Mouse (Mus musculus) ovary, postnatal 10 days (tissue): ENCODE data around the gene Rab3c.

Source experiments
- DNase-seq: peaks from one replicate; pipeline ENCODE4 v3.0.0; 2022; ENCODE audit warnings: low spot score

Gene Rab3c

DNA sequence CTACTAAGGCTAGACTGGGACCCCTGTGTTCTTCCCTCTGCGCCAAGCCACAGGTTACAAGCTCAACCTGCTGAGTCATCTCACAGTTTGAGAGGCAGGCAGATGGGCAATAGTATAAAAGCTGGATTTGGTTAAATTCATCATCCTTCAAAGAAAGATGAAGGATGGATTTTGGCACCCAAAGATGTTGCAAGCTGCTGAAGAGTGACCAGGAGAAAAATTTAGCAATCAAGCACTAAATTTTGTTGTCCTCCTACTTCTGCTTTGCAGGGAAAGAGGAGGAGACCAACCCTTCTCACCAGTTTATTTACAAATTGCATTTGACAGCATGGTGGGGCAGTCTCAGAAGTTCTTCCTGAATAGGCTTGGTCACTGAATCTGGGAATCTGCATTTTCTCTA is 90.8 kb downstream of the Rab3c start:
- DNase-seq = no peak

DNA sequence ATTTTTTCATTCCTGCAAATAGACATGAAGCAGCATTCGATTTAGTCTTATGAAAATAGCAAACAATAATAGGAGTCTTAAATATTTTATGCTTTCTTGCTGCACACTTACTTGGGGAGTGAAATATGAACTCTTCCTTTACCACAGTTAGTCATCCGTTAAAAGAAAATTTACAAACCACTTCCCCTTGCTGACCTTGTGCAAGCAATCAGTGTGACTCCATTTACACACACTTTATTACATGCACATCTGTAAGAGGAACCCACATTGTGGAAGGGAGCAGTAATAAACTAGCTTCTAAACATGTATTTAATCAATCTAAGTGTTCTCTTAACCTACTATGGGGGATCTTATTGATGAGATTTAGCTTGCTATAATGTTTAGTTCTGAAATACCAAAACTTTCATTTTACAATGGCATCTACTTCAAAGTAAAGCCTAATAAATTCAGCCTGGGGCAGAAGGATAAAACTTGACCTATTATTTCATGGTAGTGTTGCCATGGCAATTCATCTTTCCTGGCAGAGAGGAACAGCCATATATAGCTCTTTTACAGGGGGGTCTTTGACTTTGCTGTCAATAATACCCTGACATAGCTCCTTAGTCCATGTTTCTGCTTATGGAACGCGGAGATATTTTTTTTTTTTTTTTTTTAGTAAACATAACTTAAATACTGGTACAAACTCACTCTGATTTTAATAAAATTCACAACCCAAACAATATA is 95.7 kb downstream of the Rab3c start:
- DNase-seq = no peak

DNA sequence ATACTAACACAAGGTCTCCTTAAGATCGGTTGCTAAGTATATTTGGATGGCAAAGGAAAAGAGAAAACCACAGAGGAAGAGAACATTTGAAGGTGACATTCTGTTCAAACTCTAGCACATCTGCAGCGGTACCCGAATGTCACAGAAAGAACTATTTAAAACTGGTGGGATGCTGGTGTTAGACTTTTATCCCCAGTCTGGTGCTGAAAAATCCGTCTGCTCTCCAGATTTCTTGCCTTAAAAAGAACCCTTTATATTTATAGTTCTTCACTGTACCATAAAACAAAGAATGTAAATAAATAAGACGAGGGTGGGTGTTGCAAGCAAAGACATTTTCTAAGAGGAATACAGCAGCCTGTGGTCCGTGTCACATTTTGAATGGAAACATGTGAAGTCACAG is 105.1 kb downstream of the Rab3c start:
- no peak for DNase-seq

DNA sequence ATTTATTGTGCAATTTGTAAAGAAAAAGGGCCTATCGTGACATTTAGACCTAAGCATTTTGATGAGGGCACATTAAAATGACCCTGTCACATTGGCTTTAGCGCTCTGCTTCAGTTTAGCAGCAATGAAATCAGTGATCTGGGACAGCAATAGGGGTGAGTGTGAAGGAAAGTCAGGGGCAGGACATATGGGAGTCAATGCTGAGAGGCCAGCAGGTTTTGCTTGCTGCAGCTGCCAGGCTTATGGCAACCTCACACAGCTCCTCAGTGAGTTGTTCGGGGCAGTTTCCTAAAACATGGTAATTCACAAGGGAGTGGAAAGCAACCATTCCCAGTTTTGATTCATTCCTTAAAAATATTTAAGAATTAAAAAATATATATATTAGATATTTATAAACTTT is 111.1 kb downstream of the Rab3c start:
- DNase-seq = no peak

DNA sequence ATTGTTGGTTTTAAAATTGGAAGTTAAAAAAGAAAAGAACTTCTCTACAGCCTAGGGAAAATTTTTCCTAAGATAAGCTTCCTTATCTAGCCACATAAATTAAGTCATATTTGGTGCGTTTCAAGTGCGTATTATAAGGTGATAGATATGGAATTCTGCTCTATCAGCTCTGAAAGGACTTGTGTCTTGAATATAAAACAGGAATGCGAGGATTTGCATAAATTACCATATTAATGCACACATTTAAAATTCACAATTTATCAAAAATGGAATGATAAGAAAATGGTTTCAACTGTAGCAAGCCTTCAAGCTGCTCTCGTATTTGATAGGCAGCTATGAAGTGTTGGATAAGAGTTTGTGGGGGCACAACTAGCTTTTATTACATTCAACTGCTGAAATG is 111.6 kb downstream of the Rab3c start:
- DNase-seq = no peak

DNA sequence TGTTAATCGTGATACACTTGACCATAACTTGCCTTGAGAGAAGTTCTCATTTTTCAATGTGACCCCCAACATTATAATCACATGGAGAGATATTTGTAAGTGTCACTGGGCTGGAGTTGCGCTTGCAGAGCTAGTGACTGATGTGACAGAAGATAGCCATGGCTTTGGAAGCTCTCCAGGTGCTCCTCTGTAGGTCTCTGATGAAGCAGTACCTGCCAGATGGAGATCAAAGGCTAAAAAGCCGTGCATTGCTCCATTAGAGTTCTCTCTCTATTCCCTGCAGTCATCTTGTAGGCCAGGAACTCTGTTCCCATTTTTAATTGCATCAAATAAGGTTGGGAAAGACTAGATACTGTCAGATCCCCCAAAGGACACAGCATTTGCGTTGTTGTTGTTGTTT is 112.2 kb downstream of the Rab3c start:
- DNase-seq = no peak

DNA sequence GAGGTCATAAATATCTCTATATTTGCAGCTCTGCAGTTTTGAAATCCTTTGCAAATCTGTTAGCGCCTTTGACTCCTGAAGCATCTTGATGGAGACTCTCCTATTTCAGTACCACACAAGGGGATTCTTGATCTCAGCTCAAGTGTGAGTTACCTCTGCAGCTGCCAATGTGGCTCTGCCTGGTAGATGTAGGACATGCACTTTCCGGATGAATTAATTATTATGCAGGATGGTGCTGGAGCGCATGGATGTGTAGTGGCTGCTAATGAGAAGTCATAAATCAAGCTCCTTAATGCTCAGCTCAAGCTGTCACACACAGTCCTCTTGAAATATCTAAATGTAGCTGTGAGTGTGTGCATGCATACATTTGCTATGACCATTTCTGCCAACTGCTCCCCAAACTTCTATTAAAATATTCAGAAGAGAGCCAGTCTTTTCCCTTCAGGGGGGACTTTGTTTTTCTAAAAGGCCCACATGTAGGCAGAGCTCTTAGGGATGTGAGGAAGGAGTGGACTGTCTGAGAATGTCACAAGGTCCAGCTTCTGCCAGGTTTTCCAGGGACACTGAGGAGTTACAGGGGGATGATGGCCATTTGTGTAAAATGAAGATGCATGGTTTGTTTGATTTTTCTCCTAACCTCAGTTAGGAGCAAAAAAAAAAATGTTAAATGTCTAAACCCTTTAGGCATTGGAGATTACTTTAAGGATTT is 114.0 kb downstream of the Rab3c start:
- DNase-seq = no peak

DNA sequence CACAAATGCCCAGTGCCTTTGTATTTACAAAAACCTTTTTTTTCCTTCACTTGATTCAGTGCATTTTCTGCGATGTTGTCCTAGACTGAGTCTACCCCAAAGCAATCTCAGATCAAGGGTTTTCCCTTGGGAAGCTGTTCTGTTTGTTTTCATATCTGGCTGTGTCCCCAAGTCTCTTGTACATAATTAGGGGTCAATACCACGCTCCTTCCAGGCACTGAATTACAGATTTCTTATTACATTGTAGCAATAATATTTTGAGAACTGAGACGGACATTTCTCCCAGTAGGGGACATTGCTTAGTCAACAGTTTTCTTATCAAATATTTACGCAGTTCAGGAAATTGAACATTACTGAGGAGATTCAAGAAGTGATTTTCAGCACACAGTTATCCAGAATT is 120.8 kb downstream of the Rab3c start:
- no peak for DNase-seq

DNA sequence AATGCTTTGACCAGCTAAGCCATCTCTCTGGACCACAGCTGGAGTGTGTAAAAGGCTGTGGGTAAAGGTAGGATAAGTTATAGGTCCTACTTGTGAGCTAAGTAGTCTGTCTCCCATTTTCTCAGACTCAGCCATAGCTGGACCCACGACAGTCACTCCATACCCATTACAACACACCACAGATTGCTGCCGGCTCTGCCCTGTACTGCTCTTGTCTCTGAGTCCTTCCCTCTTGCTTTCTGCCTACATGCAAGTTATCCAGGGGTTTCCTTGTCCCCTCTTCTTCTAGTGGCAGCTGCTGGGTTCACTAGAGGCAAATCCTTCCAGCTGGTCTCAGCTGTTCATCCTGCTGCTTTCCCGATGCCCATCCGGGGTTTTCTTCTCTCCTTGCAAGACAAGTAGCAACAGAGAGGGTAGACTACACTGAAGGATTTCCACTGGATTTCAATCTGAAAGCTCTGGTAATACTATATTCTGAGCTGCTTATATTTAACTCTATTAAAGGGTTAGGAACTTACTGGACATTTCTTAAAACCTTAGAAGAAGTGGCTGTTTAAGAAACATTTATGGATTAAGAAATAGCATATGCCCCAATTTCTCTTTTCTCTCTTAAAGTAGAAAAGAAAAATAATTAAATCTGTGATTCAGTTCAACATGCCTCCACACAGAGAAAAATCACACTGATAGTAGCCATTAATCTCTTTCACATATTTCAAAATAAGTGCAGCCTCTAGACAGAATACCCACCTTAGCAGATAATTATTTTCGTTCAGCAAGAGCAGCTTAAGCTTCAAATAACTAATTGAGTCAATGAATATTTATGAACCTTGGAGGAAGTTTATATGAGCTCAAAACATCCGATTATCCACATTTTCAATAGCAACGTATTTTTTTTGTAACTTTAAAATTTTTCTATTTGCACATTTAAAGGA is 121.9 kb downstream of the Rab3c start:
- no peak for DNase-seq

DNA sequence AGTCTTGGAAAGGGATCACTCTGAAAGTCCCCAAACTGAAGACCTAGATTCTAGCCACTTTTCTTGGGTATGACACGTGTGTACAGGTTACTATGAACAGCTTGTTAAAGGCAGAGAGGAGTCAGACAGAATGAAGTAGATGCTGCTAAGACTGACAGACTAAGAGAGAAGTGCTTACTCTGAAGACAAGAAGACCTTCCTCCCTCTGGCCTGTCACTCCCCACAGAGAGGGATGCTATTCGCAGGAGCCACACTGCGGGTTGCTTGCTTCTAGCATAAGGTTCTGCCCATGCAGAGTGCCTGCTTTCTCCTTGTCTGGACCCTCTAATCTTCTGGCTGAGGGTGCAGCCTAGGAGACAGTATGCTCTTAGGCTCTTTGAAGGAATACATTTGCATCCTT is 135.3 kb downstream of the Rab3c start:
- DNase-seq = no peak

DNA sequence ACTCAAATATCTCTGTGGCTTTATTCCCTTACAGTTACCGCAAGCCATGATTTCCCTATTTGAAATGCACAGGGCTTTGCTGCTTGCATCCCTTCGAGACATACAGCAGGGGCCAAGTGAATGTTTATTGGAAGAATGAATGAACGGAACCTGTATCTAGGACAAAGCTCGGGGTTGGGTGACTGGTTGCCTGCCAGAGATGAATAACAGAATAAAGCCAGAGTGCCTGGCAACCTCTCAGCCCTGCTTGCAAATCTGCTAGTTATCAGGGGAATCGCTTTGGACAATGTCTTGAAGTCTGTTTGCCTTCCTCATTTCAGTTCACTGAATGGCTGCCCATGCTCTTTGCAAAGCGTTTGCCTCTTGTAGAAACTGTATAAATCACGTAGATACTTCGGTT is 135.8 kb downstream of the Rab3c start:
- no peak for DNase-seq

DNA sequence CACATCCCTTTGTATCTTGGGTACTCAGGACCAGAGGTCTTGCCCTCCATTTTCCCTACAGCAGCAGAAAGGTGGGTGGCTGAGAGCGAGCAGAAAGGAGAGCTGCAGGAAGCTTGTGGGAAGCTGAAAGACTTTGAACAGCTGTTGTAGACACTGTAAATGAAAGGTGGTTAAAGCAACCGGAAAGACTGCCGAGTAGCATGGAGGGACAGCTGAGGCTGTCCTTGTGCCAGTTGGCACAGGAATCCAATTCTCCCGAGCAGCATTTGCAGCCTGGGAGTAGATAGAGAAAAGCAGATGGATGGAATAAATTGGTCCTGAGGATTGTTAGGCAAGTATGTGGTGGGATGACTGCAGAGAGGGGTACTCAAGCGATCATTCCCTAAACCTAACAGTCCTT is 141.5 kb downstream of the Rab3c start:
- no peak for DNase-seq

DNA sequence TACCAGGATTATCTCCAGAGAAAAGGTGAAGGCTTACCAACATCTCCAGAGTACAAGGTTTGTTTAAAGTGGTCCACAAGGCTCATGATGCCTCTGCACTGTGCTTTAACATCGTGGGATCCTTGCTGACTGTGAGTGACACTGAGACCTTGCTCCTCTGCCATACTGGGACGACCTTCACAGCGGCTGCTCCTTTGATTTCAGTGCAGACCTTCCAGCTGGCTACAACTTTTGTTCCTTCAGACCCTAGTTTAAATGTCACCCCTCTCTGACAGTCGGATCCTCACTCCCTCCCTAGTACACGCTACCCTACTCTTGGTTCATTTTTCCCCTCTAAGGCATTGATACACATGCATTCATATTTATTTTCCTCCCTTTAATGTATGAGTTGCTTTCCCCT is 142.2 kb downstream of the Rab3c start:
- DNase-seq = no peak

DNA sequence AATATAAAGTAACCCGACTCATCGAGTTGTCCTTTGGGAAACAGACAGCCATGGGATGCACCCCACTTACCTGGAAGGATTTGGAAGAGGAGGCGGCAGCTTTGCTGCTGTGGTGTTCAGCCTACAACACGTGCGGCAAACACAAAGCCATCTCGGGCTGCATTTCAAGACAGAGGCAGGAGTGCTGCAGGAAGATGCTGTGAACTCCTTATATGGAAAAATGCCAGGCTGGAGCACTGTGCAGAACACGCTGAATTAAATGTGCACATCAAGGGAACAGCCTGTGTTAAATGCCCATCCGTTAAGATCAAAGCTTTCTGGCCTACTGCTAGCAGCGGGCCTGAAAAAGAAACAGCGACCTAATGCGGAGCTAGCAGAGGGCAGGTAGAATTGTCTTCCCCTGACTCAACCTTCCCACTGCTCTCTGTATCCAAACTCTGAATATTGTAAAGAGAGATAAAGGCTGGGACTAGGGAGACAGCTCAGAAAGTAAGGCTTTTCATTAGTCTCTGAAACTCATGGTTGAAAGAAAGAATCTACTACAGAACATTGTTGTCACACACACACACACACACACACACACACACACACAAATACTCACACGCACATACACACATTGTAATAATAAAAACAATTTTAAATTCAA is 153.1 kb downstream of the Rab3c start:
- DNase-seq = no peak

DNA sequence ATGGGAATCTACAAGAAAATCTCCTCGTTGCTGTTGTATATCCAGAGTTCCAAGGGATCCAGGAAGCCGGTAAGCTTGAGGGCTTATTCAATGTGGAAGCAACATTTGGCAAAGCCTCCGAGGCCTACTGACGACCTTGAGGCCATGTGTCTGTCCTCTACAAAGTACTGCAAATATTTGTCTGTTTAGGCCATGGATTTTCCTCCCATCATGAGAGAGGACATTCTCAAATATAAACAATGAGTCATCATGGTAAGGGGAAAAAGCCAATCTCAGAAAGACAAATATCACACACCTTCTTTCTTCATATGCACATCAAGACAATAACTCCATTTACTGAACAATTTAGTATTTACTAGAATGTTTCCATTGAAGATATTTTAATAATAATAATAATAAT is 158.0 kb downstream of the Rab3c start:
- DNase-seq = no peak

DNA sequence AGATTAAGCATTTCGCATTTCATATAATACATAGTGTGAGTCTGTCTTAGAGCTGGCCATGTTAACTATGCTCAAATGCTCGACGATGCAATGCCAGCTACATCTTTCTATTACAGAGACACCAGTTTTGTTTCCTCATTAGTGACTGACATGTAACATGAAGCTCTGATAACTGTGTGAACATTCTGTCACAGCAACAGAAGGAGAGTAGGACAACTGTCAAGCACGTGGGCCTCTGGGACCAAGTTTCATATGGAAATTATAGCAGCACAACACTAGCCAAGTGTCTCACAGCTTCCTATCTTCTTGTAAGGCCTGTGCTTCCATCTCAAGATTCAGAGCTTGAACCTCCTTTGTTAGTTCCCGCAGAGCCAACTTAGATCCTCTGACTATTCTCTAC is 163.9 kb downstream of the Rab3c start:
- no peak for DNase-seq

DNA sequence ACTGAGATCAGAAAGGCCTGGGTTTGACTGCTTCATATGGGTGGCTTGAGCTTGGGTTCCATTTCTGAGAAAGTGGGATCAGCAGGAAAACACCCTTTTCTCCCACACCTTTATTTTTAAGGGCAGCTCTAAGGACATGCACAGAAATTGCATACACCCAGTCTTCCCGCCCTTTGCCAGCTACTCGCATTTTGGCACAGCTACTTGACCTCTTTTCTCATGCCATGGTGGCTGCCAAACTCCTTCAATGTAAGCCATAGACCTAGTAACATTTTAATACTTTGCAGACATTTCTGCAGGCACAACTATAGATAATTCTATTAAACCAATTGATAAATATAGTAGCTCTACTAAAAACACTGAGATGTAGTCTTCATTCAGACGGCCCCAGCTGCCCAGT is 164.5 kb downstream of the Rab3c start:
- DNase-seq = no peak

DNA sequence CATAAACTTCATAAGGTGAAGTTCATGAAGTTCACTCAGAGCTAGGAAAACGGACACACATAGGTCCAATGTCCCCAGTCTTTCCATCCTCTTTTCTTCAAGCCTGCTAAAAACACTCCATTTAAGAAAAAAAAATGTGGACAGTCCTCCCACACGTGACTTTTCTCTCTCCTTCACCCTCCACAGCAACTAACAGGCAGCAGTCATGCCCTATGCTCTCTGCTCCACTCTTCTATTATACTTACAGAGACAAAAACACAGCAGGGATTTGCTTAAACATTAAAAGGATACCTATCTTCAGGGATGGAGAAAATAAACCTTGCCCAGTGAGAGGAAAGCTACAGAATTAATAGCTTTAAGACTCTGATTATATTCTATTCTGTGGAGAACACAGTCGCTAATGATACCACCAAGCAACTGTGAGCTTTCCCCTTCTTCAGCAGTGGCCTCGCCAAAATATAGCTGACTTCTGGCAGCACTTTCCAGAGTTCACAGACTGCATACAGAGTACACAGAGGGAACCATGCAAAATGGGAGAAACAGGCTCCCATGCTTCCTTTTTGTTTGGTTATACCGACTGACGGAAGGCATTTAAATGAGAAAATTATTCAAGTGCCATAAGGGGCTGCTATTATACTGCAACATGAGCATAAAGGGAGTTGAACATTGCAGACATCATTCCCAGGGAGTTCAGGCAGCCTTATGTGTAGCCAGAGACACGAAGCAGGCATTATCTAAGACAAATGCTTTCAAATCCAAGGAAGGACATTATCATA is 165.7 kb downstream of the Rab3c start:
- no peak for DNase-seq

DNA sequence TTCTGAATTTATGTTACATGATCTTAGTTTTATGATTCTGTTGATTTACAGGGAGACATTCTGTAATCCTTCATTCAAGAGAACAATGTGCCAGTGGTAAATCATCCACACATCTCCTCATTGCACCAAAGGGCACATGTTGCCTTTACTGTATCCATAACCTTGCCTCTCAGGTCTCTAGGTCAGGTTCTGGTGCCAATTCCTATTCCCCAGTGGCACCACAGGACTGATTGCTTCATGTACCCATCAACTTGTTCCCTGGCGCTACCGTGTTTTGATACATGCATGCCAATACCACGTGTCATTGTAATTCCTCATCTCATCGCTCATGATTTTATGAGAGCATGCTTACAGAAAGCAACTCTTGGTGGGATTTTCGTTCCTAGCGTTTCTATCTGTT is 167.1 kb downstream of the Rab3c start:
- DNase-seq = no peak

DNA sequence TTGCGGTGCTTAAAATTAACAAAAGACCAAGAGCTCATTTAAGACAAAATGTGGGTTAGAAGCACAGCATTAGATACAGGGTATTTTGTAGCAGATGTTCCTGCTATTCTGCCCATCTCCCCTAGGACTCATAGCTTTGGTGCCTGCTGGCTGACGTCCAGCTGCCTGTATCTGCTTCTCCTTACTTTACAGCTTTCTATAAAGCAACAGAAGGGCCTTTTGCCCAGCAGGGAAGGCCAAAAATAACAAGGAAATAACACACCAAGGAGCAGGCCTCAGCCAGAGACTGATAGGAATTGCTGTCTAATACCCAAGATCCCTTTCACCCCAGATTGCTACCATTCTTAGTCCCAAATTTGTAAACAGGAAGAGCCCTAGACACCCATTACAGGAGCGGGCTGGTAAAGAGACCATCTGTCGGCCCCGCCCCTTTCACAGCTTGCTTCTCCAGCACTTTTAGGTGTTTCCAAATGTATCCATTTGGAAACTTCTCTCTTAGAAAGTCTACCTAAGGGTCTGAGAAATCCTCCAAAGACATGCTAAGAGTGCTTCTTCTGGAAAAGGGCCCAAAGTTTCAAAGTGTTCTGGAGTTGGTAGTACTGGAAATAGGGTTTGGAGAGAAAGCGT is 183.3 kb downstream of the Rab3c start:
- no peak for DNase-seq

DNA sequence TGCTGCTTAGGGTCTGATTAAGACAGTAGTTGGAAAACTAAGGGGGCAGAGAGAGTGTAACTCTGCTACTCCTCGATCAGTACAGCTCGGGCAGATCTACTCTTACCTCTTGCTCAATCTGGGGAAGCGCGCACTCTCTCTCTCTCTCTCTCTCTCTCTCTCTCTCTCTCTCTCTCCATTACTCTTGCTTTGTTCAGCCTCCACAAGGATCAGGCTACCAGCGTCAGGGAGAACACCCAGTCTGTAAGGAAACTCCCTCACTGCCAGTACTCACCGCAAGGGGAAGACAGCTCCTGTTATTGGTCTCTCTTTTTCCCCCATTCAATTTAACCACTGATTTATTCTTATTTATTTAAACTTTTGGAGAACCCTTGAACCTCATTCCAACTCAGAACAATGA is 185.8 kb downstream of the Rab3c start:
- DNase-seq = no peak
